Mouse (Mus musculus) cortical plate, adult 2 months (tissue): ENCODE data around the gene Musk. TPM values are rescaled to one million over a fixed set of nuclear protein-coding genes. Genes with fewer than 3 reads are reported as not detected.

Experiments used
- H3K27ac ChIP-seq: fragments of 200-500 bp; 2 replicates; pipeline ENCODE4 v1.5.1; 2012; ENCODE audit warnings: low read length, control low read depth, inconsistent platforms; ENCODE audit not compliant: insufficient read depth
- H3K4me1 ChIP-seq: fragments of 200-500 bp; 2 replicates; pipeline ENCODE4 v1.6.1; 2011; ENCODE audit warnings: low read length; ENCODE audit not compliant: control insufficient read depth, insufficient read depth
- H3K4me3 ChIP-seq: fragments of 200-500 bp; 2 replicates; pipeline ENCODE4 v1.5.1; 2011; ENCODE audit warnings: mild to moderate bottlenecking, low read length, control low read depth; ENCODE audit not compliant: insufficient read depth
- CTCF ChIP-seq: fragments of 200-500 bp; IDR thresholded peaks from 2 replicates; pipeline ENCODE4 v1.5.1; 2011; ENCODE audit warnings: mild to moderate bottlenecking, control low read depth, low read length; ENCODE audit not compliant: insufficient read depth; ENCODE audit errors: extremely low read depth
- POLR2A ChIP-seq: fragments of 200-500 bp; IDR thresholded peaks from 2 replicates; pipeline ENCODE4 v1.6.1; 2011; ENCODE audit warnings: mild to moderate bottlenecking, low read length, control low read depth; ENCODE audit not compliant: insufficient read depth; ENCODE audit errors: extremely low read depth
- polyA plus RNA-seq: library from polyadenylated mRNA; depleted of rRNA; stranded (reverse); fragments of >200 nt; gene quantifications from 2 replicates; pipeline ENCODE4 v1.2.3, GENCODE M21; 2012

The Musk gene
- polyA plus RNA-seq, 1 experiment: 0.67 TPM

GRCm38 (mm10) chr4:58275261-58275895, 10.4 kb upstream of the Musk start:
- Histone ChIP-seq H3K4me1 (no peaks in the 10 kb centered on the region), H3K4me3 (no peak overlapping the region), H3K27ac (no peak overlapping the region)
- no peak for TF ChIP-seq POLR2A
- no peak for TF ChIP-seq CTCF

DNA sequence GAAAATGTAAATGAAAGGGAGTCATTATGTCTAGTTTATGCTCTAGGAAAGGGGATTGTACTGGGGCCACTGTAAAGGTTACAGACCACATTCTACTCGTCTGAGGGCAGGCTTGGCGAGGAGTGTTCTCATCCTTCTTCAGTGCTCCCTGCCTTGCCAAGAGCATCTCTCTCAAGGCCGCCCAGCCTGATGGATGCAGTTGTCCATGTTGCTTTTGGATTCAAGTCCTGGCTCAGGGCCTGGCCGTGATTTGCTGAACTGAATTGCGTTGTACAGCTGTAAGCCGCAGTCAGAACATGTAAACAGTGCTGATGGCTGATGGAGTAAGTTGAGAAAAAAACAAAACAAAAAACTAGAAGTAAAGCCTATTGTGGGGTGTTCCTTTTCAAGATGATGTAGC, 7.4 kb upstream of the Musk start:
- no peak overlapping the region for H3K4me3 ChIP-seq
- H3K27ac ChIP-seq: no peak overlapping the region
- no peaks in the 10 kb centered on the region for H3K4me1 ChIP-seq
- no peak for TF ChIP-seq POLR2A
- no peak for TF ChIP-seq CTCF

GRCm38 (mm10) chr4:58280121-58280520, 5.6 kb upstream of the Musk start:
- TF ChIP-seq POLR2A (no peak), CTCF (no peak)
- H3K4me1 ChIP-seq: no peaks in the 10 kb centered on the region
- no peak overlapping the region for H3K27ac ChIP-seq
- H3K4me3 ChIP-seq: no peak overlapping the region

GRCm38 (mm10) chr4:58286368-58287090, 769 bp downstream of the Musk start:
- TF ChIP-seq POLR2A (no peak), CTCF (no peak)
- Histone ChIP-seq H3K4me1 (no peaks in the 10 kb centered on the region), H3K27ac (no peak overlapping the region), H3K4me3 (no peak overlapping the region)

DNA sequence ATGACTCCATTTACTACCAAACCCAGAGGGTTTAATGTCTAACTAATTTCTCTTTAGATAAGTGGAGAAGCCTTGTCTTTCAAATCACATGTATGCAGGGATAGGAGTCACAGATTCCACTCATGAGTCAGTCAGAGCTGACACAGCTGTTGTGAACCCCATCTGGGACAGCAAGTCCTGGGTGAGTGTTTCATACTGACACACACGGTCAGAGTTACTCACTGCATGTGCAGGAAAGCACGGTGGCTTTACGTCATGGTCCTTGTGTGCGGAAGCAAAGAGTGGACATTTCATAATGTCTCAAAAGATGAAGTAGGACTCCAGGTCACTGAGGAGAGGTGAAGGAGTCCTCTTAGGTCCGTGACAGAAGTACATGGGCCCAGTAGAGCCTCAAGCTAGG, 3.0 kb downstream of the Musk start:
- TF ChIP-seq POLR2A (no peak), CTCF (no peak)

DNA sequence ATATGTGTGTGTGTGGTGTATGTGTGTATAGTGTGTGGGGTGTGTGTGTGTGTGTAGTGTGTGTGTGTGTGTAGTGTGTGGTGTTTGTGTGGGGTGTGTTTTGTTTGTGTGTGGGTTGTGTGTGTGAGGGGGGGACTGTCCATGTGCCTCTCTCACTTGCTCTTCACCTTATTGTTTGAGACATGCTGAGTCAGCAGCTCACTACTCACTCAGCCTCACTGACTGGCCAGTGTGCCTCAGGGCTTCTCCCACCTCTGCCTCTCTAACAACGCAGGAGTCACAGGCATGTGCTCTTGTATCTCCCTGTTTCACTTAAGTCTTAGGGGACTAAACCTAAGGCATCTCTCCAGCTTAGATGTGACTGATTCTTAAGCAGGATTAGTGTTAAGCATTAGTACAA, 6.1 kb downstream of the Musk start:
- Histone ChIP-seq H3K4me3 (no peak overlapping the region), H3K4me1 (no peaks in the 10 kb centered on the region), H3K27ac (no peak overlapping the region)
- TF ChIP-seq POLR2A (no peak), CTCF (no peak)

More for the DNA sequence above, 3.0 kb downstream of the Musk start:
- Histone ChIP-seq H3K27ac (no peak overlapping the region), H3K4me3 (no peak overlapping the region), H3K4me1 (no peaks in the 10 kb centered on the region)

GRCm38 (mm10) chr4:58293099-58293498, 7.3 kb downstream of the Musk start:
- Histone ChIP-seq H3K4me3 (no peak overlapping the region), H3K27ac (no peak overlapping the region), H3K4me1 (no peaks in the 10 kb centered on the region)
- no peak for TF ChIP-seq POLR2A
- TF ChIP-seq CTCF: no peak

GRCm38 (mm10) chr4:58303862-58304261, 18.1 kb downstream of the Musk start:
- no peak for TF ChIP-seq POLR2A
- TF ChIP-seq CTCF: no peak
- no peak overlapping the region for H3K4me3 ChIP-seq
- H3K4me1 ChIP-seq: no peaks in the 10 kb centered on the region
- H3K27ac ChIP-seq: no peak overlapping the region

DNA sequence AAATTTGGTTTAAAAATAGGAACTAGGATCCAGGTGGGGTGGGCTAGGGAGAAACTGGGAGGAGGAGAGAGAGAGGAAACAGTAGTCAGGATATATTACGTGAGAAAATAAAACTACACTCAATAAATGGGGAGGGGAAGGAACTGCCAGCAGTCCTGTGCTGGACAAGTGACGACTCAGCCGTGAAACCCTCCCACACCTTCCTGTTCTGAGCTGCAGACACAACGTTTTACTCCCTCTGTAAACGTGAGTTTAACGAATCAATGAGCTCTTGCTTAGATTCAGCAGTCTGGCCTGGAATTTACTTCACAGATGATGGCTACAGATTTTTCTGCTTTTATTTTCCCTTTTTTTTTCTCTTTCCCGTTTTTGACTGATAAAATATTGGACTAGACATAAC, 18.8 kb downstream of the Musk start:
- no peak overlapping the region for H3K4me3 ChIP-seq
- H3K4me1 ChIP-seq: no peaks in the 10 kb centered on the region
- TF ChIP-seq POLR2A (no peak), CTCF (no peak)
- no peak overlapping the region for H3K27ac ChIP-seq

DNA sequence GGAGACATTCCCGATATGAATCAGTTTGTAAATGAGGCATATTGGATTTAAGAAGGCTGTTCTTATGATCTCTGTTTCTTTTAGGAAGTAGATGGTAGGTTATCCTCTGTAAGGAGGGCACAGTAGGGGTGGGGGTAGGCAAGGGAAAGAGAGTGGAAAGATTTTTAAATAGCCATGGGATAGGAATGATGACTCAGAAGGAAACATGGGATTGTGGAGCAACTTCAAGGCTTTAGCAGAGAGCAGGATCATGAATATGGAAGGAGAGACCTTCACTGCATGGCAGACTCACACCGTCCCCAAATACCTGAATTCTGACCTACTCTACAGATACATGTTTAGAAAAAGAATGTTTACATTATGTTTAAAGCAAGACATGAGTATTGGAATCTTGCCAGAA, 21.7 kb downstream of the Musk start:
- H3K4me3 ChIP-seq: no peak overlapping the region
- H3K27ac ChIP-seq: no peak overlapping the region
- no peaks in the 10 kb centered on the region for H3K4me1 ChIP-seq
- TF ChIP-seq POLR2A: no peak
- no peak for TF ChIP-seq CTCF

- H3K4me1 ChIP-seq: no peaks in the 10 kb centered on the region
- TF ChIP-seq POLR2A: no peak
- no peak overlapping the region for H3K27ac ChIP-seq
- H3K4me3 ChIP-seq: no peak overlapping the region
Observed at GRCm38 (mm10) chr4:58313344-58313743, 27.6 kb downstream of the Musk start.
